Mouse (Mus musculus): ENCODE results near the gene Gm39566. TPM values are rescaled to one million over a fixed set of nuclear protein-coding genes. Genes with fewer than 3 reads are reported as not detected.

Gene Gm39566
- total and polyA plus RNA-seq, 3 experiments = 0.04 TPM; not detected in 2

DNA sequence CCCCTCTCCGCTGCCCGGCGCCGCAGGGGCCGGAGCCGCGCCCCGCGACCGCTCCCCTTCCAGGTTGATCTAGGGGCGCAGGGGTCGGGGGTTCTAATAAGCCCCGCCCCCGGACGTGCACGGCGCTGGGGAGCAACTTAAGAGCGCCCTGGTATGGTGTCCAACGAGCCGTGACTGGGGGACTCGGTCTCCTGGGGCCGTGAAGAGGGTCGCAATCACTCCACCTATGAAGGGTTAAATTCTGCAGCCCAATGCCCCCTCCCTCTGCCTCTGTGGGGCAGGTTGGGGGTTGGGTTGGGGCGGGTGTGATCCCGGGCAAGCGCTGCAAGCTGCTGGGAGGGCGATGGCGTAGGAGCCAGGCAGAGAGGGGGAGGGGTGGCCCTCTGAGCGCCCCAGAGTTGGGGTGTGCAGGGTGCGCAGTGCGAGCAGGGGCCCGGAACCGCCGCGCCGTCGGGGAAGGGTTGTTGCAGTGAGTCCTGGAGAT, 48.9 kb downstream of the Gm39566 start:
- peaks cover 0 to 2% of the 10 kb centered on the region in 2 experiments; a peak in 1 of 4 replicates for H3K36me3 ChIP-seq (ENCODE audit: control insufficient read depth in 1 of 2, insufficient read depth in 2 of 2, low read length in 2 of 2)
- peak; percentile 87 for DNase-seq (ENCODE audit: low read depth, low spot score)
- peaks cover 2 to 15% of the 10 kb centered on the region in 2 experiments; a peak in 2 of 4 replicates for H3K4me1 ChIP-seq (ENCODE audit: control insufficient read depth in 1 of 2, insufficient read depth in 2 of 2, low read length in 2 of 2)
- peaks cover 8% of the 10 kb centered on the region for H3K79me2 ChIP-seq (ENCODE audit: control insufficient read depth, insufficient read depth, low read length, poor library complexity)
- peak overlapping the region; percentile 46 for H3K27ac ChIP-seq (ENCODE audit: control insufficient read depth, low read depth, low read length)
- H3K9me3 ChIP-seq (replicated peaks; ENCODE audit: insufficient read depth, low read length) = no peaks in the 10 kb centered on the region
- H3K27me3 ChIP-seq (ENCODE audit: control insufficient read depth in 1 of 2, insufficient read depth in 2 of 2, low read length in 2 of 2) = no peaks in the 10 kb centered on the region
- H3K4me3 ChIP-seq (ENCODE audit: control insufficient read depth in 1 of 2, insufficient read depth in 1 of 2, low read depth in 2 of 2, low read length in 2 of 2) = peak overlapping the region; percentile 84 to 90
- peak overlapping the region; percentile 94 for H3K9ac ChIP-seq (ENCODE audit: control insufficient read depth, low read depth, low read length, poor library complexity, severe bottlenecking)
- TF ChIP-seq CTCF (IDR thresholded peaks at IDR 0.05 in 2 of 3, conservative IDR thresholded peaks at IDR 0.05 in 1 of 3; ENCODE audit: control insufficient read depth in 1 of 3, insufficient read depth in 1 of 3, low read depth in 2 of 3, low read length in 3 of 3, poor library complexity in 1 of 3, severe bottlenecking in 1 of 3) (no peak), ZMIZ1 (IDR thresholded peaks at IDR 0.05; ENCODE audit: low read depth, low read length) (peak; percentile 46; the same call in 1 of the 2 replicates), CHD2 (IDR thresholded peaks at IDR 0.05; ENCODE audit: low read length) (no peak; the same call in 1 of the 2 replicates), EP300 (IDR thresholded peaks at IDR 0.05; ENCODE audit: low read depth in 1 of 2, low read length in 2 of 2) (no peak), UBTF (IDR thresholded peaks at IDR 0.05; ENCODE audit: borderline replicate concordance, insufficient read depth, low read depth, low read length) (0 out of 2 replicates have a peak, but pooled peaks have one; percentile 66), MEF2A (IDR thresholded peaks at IDR 0.05; ENCODE audit: extremely low read depth, insufficient replicate concordance, low read depth, low read length, poor library complexity, severe bottlenecking) (no peak), KAT2A (conservative IDR thresholded peaks at IDR 0.05; ENCODE audit: low read depth, low read length) (no peak), MAX (IDR thresholded peaks at IDR 0.05; ENCODE audit: low read length) (no peak), SMC3 (IDR thresholded peaks at IDR 0.05; ENCODE audit: low read depth, low read length) (no peak), ZKSCAN1 (IDR thresholded peaks at IDR 0.05; ENCODE audit: low read depth, low read length) (no peak), MAFK (IDR thresholded peaks at IDR 0.05; ENCODE audit: borderline replicate concordance, low read depth, low read length) (no peak), MYB (IDR thresholded peaks at IDR 0.05; ENCODE audit: low read depth, low read length) (no peak), USF2 (IDR thresholded peaks at IDR 0.05; ENCODE audit: borderline replicate concordance in 1 of 2, insufficient read depth in 1 of 2, low read depth in 1 of 2, low read length in 2 of 2) (no peak), RCOR1 (IDR thresholded peaks at IDR 0.05; ENCODE audit: low read depth, low read length) (0 out of 2 replicates have a peak, but pooled peaks have one; percentile 7), MXI1 (IDR thresholded peaks at IDR 0.05; ENCODE audit: low read depth, low read length) (peak; percentile 52; the same call in 1 of the 2 replicates), TCF12 (IDR thresholded peaks at IDR 0.05; ENCODE audit: low read depth, low read length) (peak; percentile 34), NRF1 (IDR thresholded peaks at IDR 0.05; ENCODE audit: insufficient read depth, low read depth, low read length, poor library complexity, severe bottlenecking) (peak; percentile 46), NELFE (IDR thresholded peaks at IDR 0.05; ENCODE audit: low read depth, low read length) (peak; percentile 30; the same call in 1 of the 2 replicates), TBP (IDR thresholded peaks at IDR 0.05; ENCODE audit: low read depth, low read length) (peak; percentile 56; the same call in 1 of the 2 replicates), CHD1 (IDR thresholded peaks at IDR 0.05; ENCODE audit: low read depth, low read length) (no peak), JUND (IDR thresholded peaks at IDR 0.05; ENCODE audit: low read depth, low read length) (no peak), ZNF384 (IDR thresholded peaks at IDR 0.05; ENCODE audit: low read depth, low read length) (no peak), POLR2AphosphoS5 (IDR thresholded peaks at IDR 0.05; ENCODE audit: borderline replicate concordance, low read depth, low read length) (no peak), GATA1 (IDR thresholded peaks at IDR 0.05; ENCODE audit: low read depth, low read length) (no peak), BHLHE40 (IDR thresholded peaks at IDR 0.05; ENCODE audit: borderline replicate concordance, low read depth, low read length) (0 out of 2 replicates have a peak, but pooled peaks have one; percentile 4), POLR2A (IDR thresholded peaks at IDR 0.05; ENCODE audit: control insufficient read depth in 1 of 2, insufficient read depth in 1 of 2, low read depth in 1 of 2, low read length in 2 of 2, poor library complexity in 1 of 2) (peak; percentile 45 to 46; a peak in 2 of 4 replicates), SIN3A (IDR thresholded peaks at IDR 0.05; ENCODE audit: low read length) (peak; percentile 69), ELF1 (IDR thresholded peaks at IDR 0.05; ENCODE audit: low read depth, low read length) (0 out of 2 replicates have a peak, but pooled peaks have one; percentile 19), GABPA (IDR thresholded peaks at IDR 0.05; ENCODE audit: low read depth, low read length) (no peak), RAD21 (IDR thresholded peaks at IDR 0.05; ENCODE audit: low read depth, low read length) (no peak), USF1 (IDR thresholded peaks at IDR 0.05; ENCODE audit: low read depth, low read length) (no peak), ZC3H11A (IDR thresholded peaks at IDR 0.05; ENCODE audit: low read depth, low read length) (no peak), ETS1 (IDR thresholded peaks at IDR 0.05; ENCODE audit: low read depth, low read length) (peak; percentile 14; the same call in 1 of the 2 replicates), POLR2AphosphoS2 (IDR thresholded peaks at IDR 0.05; ENCODE audit: low read length) (no peak), MAZ (IDR thresholded peaks at IDR 0.05; ENCODE audit: low read depth, low read length) (peak; percentile 89), TAL1 (IDR thresholded peaks at IDR 0.05; ENCODE audit: low read length) (no peak)

Measured in MEL (cell line).